In the genomic region with DNA sequence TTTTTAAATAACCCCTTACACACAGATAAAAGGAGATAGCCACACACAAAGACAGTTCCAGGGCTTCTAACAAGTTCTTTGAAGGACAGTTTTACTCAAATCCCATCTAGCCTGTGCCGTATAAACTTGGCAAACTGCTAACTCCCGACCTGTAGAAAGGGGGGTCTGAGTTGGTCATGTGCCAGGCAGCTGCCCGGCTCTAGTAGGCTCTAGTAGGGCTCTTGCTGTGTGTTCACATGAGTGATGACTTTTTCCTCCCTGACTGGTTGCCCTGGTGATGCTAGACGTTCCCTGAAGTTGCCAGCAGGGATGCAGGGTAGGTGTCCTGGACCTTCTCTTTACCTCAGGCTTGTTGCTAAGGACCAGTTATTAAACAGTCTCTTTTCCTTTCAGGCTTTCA, we compare ENCODE assay signal across 32 mouse cellular contexts. TPM values are rescaled to one million over a fixed set of nuclear protein-coding genes. Genes with fewer than 3 reads are reported as not detected.
DNase-seq lines count a peak whose midpoint lies in the region; ATAC-seq lines count a peak whose summit lies in the region.
"Had no signal": no experiment of that assay in that cellular context is flagged by ENCODE, and none has a peak within 500 bp of the region (broad histone marks: within the 10 kb centered on the region; RNA-seq: fewer than 3 reads in every experiment).

No protein-coding gene starts in this region.

- H3K4me3 ChIP-seq in neural tube, embryonic 12.5 days: no peak overlapping the region
- no peak overlapping the region for H3K4me3 ChIP-seq in neural tube, embryonic 15.5 days (replicated peaks)
- H3K4me3 ChIP-seq in hindbrain, embryonic 16.5 days (ENCODE audit: low read length): no peak overlapping the region
- H3K4me3 ChIP-seq: embryonic facial prominence, embryonic 13.5 days; forebrain, embryonic 15.5 days; heart, adult 2 months; heart, embryonic 15.5 days; left cerebral cortex, adult 2 months; limb, embryonic 10.5 days; liver, embryonic 15.5 days; myocyte; stomach, embryonic 15.5 days had no signal

- intact Hi-C loops in left cerebral cortex, postnatal 4 days (cut with DNase I): no loop called here
- intact Hi-C loops in left cerebral cortex, postnatal 10 days (cut with DNase I): no loop called here

- H3K27ac ChIP-seq in neural tube, embryonic 12.5 days: no peak overlapping the region
- no peak overlapping the region for H3K27ac ChIP-seq in neural tube, embryonic 15.5 days (replicated peaks)
- H3K27ac ChIP-seq in hindbrain, embryonic 16.5 days (ENCODE audit: low read depth, low read length): no peak overlapping the region
- H3K27ac ChIP-seq: embryonic facial prominence, embryonic 13.5 days; forebrain, embryonic 15.5 days; heart, adult 2 months; heart, embryonic 15.5 days; kidney, postnatal 0 days; left cerebral cortex, adult 2 months; limb, embryonic 10.5 days; liver, embryonic 15.5 days; macrophage; stomach, embryonic 15.5 days had no signal

- H3K36me3 ChIP-seq in neural tube, embryonic 12.5 days: no peaks in the 10 kb centered on the region
- H3K36me3 ChIP-seq in neural tube, embryonic 15.5 days: no peaks in the 10 kb centered on the region
- no peaks in the 10 kb centered on the region for H3K36me3 ChIP-seq in hindbrain, embryonic 16.5 days (ENCODE audit: control insufficient read depth, insufficient read depth, low read length)
- H3K36me3 ChIP-seq: embryonic facial prominence, embryonic 13.5 days; forebrain, embryonic 15.5 days; heart, embryonic 15.5 days; limb, embryonic 10.5 days; stomach, embryonic 15.5 days had no signal

- no peaks in the 10 kb centered on the region for H3K4me1 ChIP-seq in neural tube, embryonic 12.5 days
- H3K4me1 ChIP-seq in neural tube, embryonic 15.5 days: peaks cover 7% of the 10 kb centered on the region; the same call in 1 of the 2 replicates
- H3K4me1 ChIP-seq in hindbrain, embryonic 16.5 days (ENCODE audit: control insufficient read depth, insufficient read depth, low read depth, low read length): peaks cover 5% of the 10 kb centered on the region
- H3K4me1 ChIP-seq: embryonic facial prominence, embryonic 13.5 days; heart, embryonic 15.5 days; limb, embryonic 10.5 days; stomach, embryonic 15.5 days had no signal

- no peak overlapping the region for H3K4me2 ChIP-seq in neural tube, embryonic 12.5 days (replicated peaks)
- H3K4me2 ChIP-seq in neural tube, embryonic 15.5 days: no peak overlapping the region
- no peak overlapping the region for H3K4me2 ChIP-seq in hindbrain, embryonic 16.5 days (ENCODE audit: low read length)
- H3K4me2 ChIP-seq: embryonic facial prominence, embryonic 13.5 days; forebrain, embryonic 15.5 days; heart, embryonic 15.5 days; liver, embryonic 15.5 days; stomach, embryonic 15.5 days had no signal

- H3K27me3 ChIP-seq in neural tube, embryonic 12.5 days (replicated peaks): no peaks in the 10 kb centered on the region
- H3K27me3 ChIP-seq in neural tube, embryonic 15.5 days (replicated peaks): no peaks in the 10 kb centered on the region
- H3K27me3 ChIP-seq in hindbrain, embryonic 16.5 days (replicated peaks; ENCODE audit: control insufficient read depth, insufficient read depth, low read length): no peaks in the 10 kb centered on the region
- H3K27me3 ChIP-seq: embryonic facial prominence, embryonic 13.5 days; forebrain, embryonic 15.5 days; heart, embryonic 15.5 days; liver, embryonic 15.5 days; stomach, embryonic 15.5 days had no signal

- peak; percentile 82 for ATAC-seq in neural tube, embryonic 12.5 days (ENCODE audit: low FRiP score, low read depth)
- no peak for ATAC-seq in neural tube, embryonic 15.5 days (ENCODE audit: low FRiP score)
- ATAC-seq in hindbrain, embryonic 16.5 days: 0 out of 2 replicates have a peak, but pooled peaks have one; percentile 40
- ATAC-seq: forebrain, embryonic 15.5 days; inflammation-experienced regulatory T-cells, adult 6 months had no signal

- peak; percentile 32 for DNase-seq in left cerebral cortex, postnatal 4 days
- no peak for DNase-seq in left cerebral cortex, postnatal 10 days (ENCODE audit: extremely low spot score in 1 of 2, low spot score in 2 of 2)
- no peak for DNase-seq in gastrocnemius, postnatal 10 days
- no peak for DNase-seq in spleen, adult 18-20 months
- DNase-seq: adrenal gland, adult 2 months; cerebellum, adult 2 months; cerebellum, postnatal 25 days; gastrocnemius, postnatal 25 days; heart, adult 2 months; heart, postnatal 36 days; kidney, adult 18-20 months; liver; right cerebral cortex, adult 18-20 months; right cerebral cortex, postnatal 4 days; thymus, postnatal 36 days had no signal

- 19% methylated on average over 4 of the region's 4 CpGs for WGBS in neural tube, embryonic 12.5 days
- 15% methylated on average over 4 of the region's 4 CpGs for WGBS in neural tube, embryonic 15.5 days
- WGBS in hindbrain, embryonic 16.5 days: 15% methylated on average over 4 of the region's 4 CpGs

- H3K9ac ChIP-seq in neural tube, embryonic 12.5 days: no peak overlapping the region
- no peak overlapping the region for H3K9ac ChIP-seq in neural tube, embryonic 15.5 days (replicated peaks)
- H3K9ac ChIP-seq in hindbrain, embryonic 16.5 days (ENCODE audit: low read depth, low read length): no peak overlapping the region
- H3K9ac ChIP-seq: embryonic facial prominence, embryonic 13.5 days; forebrain, embryonic 15.5 days; heart, embryonic 15.5 days; liver, embryonic 15.5 days; stomach, embryonic 15.5 days had no signal

- H3K9me3 ChIP-seq in neural tube, embryonic 12.5 days: no peaks in the 10 kb centered on the region
- no peaks in the 10 kb centered on the region for H3K9me3 ChIP-seq in neural tube, embryonic 15.5 days (replicated peaks)
- H3K9me3 ChIP-seq in hindbrain, embryonic 16.5 days (ENCODE audit: control insufficient read depth, low read length): no peaks in the 10 kb centered on the region
- H3K9me3 ChIP-seq: embryonic facial prominence, embryonic 13.5 days; forebrain, embryonic 15.5 days; heart, embryonic 15.5 days; limb, embryonic 10.5 days; liver, embryonic 15.5 days; stomach, embryonic 15.5 days had no signal

RNA-seq across cellular contexts. Expression of gene 1300017J02Rik, which starts 33.8 kb away (rescaled TPM):
- under 1 TPM in 1 of 2 experiments, not detected in 1; 0.56 TPM for total RNA-seq in left cerebral cortex, postnatal 4 days (2021)
- total RNA-seq in left cerebral cortex, postnatal 10 days (2021): under 1 TPM; 0.49 to 0.99 TPM
- 1.9 and 2.2 TPM in 2 replicates for polyA plus RNA-seq in neural tube, embryonic 12.5 days (2016; fragmentation: Nextera tagmentation; extraction: Ambion mirVana)
- polyA plus RNA-seq in neural tube, embryonic 15.5 days (2015; fragmentation: Nextera tagmentation; extraction: Ambion mirVana): 1.5 TPM in 2 replicates
- 1.0 and 1.4 TPM in 2 replicates for polyA plus RNA-seq in hindbrain, embryonic 16.5 days (2015; fragmentation: Nextera tagmentation; extraction: Ambion mirVana)
- total RNA-seq in gastrocnemius, postnatal 10 days (2021): under 1 TPM in 1 of 2 experiments, not detected in 1; 0.43 TPM
- total RNA-seq: gastrocnemius, postnatal 25 days; heart, postnatal 36 days; left cerebral cortex, adult 2 months had no signal
- polyA plus RNA-seq: heart, adult 2 months; inflammation-experienced regulatory T-cells, adult 6 months; large intestine, adult 2 months; macrophage had no signal

RNA-seq across cellular contexts. Expression of gene Topbp1, which starts 33.9 kb away (rescaled TPM):
- 10 to 100 TPM; 33.6 to 35.1 TPM for total RNA-seq in left cerebral cortex, postnatal 4 days (2021)
- total RNA-seq in left cerebral cortex, postnatal 10 days (2021): 10 to 100 TPM; 26.0 to 27.4 TPM
- polyA plus RNA-seq in neural tube, embryonic 12.5 days (2016; fragmentation: Nextera tagmentation; extraction: Ambion mirVana): 47.9 and 49.1 TPM in 2 replicates
- polyA plus RNA-seq in neural tube, embryonic 15.5 days (2015; fragmentation: Nextera tagmentation; extraction: Ambion mirVana): 17.6 and 31.5 TPM in 2 replicates
- 17.6 and 21.4 TPM in 2 replicates for polyA plus RNA-seq in hindbrain, embryonic 16.5 days (2015; fragmentation: Nextera tagmentation; extraction: Ambion mirVana)
- total RNA-seq in gastrocnemius, postnatal 10 days (2021): 10 to 100 TPM; 17.7 to 24.0 TPM

RNA-seq across cellular contexts. Expression of gene Trf, which starts 40.9 kb away (rescaled TPM):
- total RNA-seq in left cerebral cortex, postnatal 4 days (2021): 10 to 100 TPM in 1 of 2 experiments, 1 to 10 TPM in 1; 6.1 to 11.1 TPM
- total RNA-seq in left cerebral cortex, postnatal 10 days (2021): 10 to 100 TPM; 13.7 to 19.2 TPM
- polyA plus RNA-seq in neural tube, embryonic 12.5 days (2016; fragmentation: Nextera tagmentation; extraction: Ambion mirVana): 25.5 and 26.3 TPM in 2 replicates
- 38.9 and 52.8 TPM in 2 replicates for polyA plus RNA-seq in neural tube, embryonic 15.5 days (2015; fragmentation: Nextera tagmentation; extraction: Ambion mirVana)
- 40.0 and 41.2 TPM in 2 replicates for polyA plus RNA-seq in hindbrain, embryonic 16.5 days (2015; fragmentation: Nextera tagmentation; extraction: Ambion mirVana)
- total RNA-seq in gastrocnemius, postnatal 10 days (2021): 10 to 100 TPM; 12.1 to 27.5 TPM
- total RNA-seq: MEL had no signal
- polyA plus RNA-seq: C2C12, myocyte had no signal

RNA-seq across cellular contexts. Expression of gene Gm20425, which starts 41.0 kb away (rescaled TPM):
- 1 to 10 TPM; 2.6 to 3.0 TPM for total RNA-seq in left cerebral cortex, postnatal 4 days (2021)
- total RNA-seq in left cerebral cortex, postnatal 10 days (2021): 1 to 10 TPM; 2.9 to 4.2 TPM
- polyA plus RNA-seq in neural tube, embryonic 12.5 days (2016; fragmentation: Nextera tagmentation; extraction: Ambion mirVana): 4.6 and 7.3 TPM in 2 replicates
- 0.35 TPM in 1 of 2 replicates, not detected in the other for polyA plus RNA-seq in neural tube, embryonic 15.5 days (2015; fragmentation: Nextera tagmentation; extraction: Ambion mirVana)
- not detected in 2 replicates for polyA plus RNA-seq in hindbrain, embryonic 16.5 days (2015; fragmentation: Nextera tagmentation; extraction: Ambion mirVana)
- total RNA-seq in gastrocnemius, postnatal 10 days (2021): 1 to 10 TPM; 4.7 to 5.1 TPM
- total RNA-seq: MEL had no signal
- polyA plus RNA-seq: adrenal gland, adult 2 months; C2C12; heart, adult 2 months; large intestine, adult 2 months; limb, embryonic 10.5 days; myocyte had no signal
